Mouse (Mus musculus) c-Kit-positive CD71-positive TER-119-positive erythroid progenitor cells, embryonic 14.5 days (primary cell): ENCODE results near the gene Fos.

Experiments
- DNase-seq: peaks from one replicate; pipeline ENCODE4 v3.0.0-alpha.2; 2013; ENCODE audit warnings: low spot score

The Fos gene

DNA sequence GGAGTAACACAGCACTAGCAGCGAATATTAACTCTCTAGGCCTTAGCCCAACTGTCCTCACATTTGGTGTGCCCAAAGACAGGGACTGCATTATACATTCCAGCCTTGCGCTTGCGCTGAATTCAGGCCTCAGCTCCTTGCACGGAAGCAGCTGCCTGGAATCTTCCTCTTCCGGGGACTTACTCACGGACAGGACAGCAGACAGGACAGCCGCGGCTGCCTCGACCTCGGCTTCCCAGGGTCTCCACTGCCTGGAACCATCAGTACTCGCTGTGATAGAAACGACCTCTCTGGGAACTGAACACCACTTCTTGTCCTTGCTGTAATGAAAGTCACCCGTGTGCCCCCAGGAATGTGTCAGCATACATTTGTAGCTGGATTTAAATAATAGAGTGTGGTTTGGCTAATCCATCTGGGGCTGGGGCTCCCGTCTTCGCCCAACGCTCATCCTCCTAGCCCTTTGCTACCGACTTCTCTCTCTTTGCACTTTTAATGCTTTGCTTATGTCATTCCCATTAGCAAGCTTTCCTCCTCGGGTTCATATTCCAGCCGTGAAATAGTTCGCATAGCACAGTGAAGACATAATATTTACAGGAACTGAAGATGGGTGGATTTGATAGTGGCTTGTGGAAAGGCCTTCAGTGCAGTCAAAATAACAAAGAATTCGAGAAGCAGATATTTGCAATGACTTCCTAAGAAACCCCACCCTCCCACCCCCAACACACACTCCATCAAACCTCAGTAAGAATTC is 11.6 kb upstream of the Fos start:
- DNase-seq: no peak

DNA sequence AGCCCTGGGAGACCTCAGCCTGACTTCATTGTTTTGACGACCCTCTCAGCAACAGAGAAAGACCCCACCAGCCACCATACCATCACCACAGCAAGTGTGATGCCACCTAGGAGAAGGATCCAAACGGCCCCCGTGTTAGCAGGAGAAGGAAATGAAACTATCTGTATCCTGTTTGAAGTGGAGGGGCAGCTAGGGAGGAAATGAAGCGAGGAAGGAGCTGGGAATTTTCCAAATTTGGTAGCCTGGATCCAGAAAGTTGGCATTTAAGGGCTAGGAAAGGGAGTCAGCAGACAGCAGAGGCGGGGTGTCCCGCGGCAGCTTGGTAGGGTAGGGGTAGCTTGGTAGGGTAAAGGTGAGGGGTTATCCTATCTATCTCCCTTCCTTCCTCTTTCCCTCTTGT is 10.9 kb upstream of the Fos start:
- no peak for DNase-seq

DNA sequence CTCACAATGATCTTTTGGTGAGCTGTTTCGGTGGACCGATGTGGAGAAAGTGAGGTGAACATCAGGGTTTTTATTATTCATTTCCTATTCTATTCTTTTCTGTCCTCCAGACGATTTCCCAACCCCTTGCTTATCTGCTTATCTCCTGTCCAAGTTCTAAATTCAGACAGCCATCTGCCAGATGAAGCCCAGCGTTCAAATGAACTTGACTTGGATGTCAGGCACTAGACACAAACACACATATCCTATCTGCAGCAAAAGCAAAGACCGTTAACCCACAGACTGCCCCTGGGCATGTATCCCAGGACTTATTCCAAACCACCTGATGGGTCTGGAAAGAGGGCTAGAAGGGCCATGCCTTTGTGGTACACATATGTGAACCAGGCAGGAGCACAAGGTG is 9.3 kb upstream of the Fos start:
- no peak for DNase-seq

DNA sequence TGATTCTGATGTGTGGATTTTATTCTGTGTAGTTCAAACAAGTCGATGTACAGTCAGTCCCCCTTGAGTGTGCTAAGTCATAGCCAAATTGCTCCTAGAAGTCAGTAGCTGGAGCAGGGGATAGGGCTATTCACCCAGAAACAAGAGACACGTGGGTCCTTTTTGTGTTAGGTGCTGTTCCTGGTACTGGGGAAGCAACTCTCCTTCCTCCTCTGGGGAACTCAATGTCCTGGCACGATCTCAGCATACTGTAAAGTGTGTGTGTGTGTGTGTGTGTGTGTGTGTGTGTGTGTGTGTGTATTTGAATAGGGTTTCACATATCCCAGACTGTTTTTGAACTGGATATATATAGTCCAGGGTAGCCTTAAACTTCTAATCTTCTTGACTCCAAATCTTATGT is 8.8 kb upstream of the Fos start:
- DNase-seq: no peak

DNA sequence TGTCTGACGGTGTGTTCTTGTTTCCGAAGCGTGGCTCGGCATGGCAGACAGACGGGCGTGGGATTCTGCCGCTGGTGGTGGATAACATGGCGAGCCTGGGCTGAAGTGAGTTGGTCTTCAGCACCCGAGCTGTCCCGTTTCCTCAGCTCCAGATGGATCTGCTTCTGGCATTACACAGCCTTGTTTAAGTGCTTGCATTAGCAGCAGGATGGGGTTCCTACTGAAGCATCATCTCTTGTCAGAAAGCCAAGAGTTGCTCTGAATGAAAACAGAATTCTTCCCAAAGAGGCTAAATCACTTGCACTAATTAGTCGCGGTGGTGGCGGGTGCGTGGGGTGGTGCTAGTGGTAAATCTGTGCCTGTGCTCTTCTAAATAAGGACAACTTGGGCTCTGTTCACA is 5.8 kb upstream of the Fos start:
- DNase-seq: no peak

DNA sequence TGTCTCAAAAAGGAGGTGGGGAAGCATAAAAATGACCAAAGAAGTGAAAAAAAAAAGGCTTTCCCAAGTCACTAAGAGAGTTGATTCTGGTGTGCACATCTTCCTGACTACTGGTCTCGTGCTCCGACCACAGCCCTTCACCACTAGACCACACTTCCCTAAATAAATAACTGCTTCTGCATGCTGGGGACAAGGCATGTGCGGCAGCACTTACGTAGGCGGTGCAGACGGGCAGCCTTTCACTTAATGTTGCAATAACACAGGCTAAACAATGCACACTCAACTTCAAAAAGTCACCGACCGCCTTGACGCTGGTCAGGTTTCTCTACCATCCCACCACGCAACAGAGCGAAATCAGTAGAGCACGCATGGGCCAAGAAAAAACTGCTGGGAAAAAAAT is 5.0 kb upstream of the Fos start:
- DNase-seq: no peak

DNA sequence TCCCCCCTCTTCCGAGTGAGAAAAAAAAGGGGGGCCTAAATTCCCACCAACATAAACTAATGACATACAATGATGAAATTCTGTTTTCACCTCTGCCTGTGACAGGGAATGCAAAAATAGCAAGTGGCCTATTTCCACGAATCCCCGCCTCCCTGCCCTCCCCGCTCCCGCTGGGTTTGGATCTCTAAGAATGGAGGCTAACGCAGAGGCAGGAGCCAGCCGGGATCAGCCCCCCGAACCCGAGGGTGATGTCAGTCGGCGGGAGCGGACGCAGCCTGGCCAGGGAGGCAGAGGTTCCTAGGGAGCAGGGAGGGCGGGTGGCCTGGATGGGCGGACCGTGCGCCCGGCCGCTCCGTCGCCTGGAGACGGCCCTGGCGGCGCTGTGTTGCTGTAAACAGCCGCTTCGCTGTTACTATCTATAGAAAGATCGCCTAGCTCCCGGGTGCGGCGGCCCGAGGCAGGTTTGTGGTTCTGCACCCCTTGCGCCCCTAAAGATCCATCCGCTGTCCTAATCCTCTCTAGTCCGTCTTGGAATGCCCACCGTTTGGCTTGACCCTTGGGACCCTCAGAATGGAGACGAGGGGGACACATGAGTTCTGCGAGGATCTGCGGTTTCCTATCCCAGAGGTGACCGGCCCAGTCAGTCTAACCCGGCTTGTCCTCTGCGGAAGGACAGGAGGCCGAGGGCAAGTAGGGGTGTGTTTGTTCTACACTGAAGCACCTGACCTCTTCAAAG is 1.6 kb upstream of the Fos start:
- peak; percentile 44 for DNase-seq

DNA sequence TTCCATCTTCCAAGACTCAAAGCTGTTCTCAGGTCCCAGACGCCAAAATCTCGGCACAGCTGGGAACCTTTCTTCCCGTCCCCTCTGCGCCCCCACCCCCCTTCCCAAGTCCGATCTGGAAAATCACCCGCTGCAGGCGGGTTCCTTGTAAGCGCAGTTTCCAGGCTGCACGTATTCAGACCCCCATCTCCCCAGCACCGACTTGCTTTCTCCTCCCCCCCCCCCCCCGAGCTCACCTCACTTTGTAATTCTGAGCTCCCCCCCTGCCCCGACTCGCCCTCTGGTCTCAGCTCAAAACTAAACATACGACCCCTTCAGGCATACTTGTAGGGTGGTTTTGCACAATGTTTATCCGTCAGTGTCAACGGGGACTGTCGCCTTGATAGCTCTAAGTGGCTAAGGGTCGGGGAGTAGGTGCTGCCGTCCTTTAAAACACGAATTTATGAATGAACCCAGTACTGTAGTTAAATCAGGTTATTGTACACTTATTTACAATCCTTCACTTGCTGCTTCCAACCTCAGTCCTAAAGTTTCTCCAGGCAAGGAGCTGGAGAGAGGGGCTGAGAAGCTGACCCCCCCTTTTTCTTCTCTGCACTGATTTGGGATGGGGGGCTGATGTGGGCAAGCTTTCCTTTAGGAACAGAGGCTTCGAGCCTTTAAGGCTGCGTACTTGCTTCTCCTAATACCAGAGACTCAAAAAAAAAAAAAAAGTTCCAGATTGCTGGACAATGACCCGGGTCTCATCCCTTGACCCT is 857 bp upstream of the Fos start:
- no peak for DNase-seq

DNA sequence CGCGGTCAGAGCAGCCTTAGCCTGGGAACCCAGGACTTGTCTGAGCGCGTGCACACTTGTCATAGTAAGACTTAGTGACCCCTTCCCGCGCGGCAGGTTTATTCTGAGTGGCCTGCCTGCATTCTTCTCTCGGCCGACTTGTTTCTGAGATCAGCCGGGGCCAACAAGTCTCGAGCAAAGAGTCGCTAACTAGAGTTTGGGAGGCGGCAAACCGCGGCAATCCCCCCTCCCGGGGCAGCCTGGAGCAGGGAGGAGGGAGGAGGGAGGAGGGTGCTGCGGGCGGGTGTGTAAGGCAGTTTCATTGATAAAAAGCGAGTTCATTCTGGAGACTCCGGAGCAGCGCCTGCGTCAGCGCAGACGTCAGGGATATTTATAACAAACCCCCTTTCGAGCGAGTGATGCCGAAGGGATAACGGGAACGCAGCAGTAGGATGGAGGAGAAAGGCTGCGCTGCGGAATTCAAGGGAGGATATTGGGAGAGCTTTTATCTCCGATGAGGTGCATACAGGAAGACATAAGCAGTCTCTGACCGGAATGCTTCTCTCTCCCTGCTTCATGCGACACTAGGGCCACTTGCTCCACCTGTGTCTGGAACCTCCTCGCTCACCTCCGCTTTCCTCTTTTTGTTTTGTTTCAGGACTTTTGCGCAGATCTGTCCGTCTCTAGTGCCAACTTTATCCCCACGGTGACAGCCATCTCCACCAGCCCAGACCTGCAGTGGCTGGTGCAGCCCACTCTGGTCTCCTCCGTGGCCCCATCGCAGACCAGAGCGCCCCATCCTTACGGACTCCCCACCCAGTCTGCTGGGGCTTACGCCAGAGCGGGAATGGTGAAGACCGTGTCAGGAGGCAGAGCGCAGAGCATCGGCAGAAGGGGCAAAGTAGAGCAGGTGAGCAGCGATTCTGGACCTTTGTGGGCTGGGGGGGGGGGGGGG is 875 bp downstream of the Fos start:
- peak; percentile 64 for DNase-seq

DNA sequence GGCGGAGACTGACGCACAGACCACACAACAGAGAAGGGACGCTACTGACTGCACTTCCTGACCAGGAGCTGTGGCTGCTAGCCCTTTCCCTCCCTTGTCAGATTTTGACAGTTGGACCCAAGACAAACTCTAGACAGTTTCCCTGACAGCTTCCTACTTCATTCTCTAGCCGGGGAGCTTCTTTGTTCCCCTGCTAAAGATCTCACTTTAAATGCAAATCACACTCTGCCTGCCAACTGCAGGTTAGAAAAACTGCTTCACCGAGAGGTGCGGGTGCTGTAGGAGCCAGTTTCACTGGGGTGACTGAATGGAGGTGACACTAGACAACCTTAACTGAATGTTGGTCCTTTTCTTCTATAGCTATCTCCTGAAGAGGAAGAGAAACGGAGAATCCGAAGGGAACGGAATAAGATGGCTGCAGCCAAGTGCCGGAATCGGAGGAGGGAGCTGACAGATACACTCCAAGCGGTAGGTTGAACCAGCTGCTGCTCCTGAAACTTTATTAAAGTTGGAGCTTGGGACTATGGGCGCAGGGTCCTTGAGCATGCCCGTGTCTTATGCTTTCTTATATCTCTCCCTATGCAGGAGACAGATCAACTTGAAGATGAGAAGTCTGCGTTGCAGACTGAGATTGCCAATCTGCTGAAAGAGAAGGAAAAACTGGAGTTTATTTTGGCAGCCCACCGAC is 1.7 kb downstream of the Fos start:
- no peak for DNase-seq

DNA sequence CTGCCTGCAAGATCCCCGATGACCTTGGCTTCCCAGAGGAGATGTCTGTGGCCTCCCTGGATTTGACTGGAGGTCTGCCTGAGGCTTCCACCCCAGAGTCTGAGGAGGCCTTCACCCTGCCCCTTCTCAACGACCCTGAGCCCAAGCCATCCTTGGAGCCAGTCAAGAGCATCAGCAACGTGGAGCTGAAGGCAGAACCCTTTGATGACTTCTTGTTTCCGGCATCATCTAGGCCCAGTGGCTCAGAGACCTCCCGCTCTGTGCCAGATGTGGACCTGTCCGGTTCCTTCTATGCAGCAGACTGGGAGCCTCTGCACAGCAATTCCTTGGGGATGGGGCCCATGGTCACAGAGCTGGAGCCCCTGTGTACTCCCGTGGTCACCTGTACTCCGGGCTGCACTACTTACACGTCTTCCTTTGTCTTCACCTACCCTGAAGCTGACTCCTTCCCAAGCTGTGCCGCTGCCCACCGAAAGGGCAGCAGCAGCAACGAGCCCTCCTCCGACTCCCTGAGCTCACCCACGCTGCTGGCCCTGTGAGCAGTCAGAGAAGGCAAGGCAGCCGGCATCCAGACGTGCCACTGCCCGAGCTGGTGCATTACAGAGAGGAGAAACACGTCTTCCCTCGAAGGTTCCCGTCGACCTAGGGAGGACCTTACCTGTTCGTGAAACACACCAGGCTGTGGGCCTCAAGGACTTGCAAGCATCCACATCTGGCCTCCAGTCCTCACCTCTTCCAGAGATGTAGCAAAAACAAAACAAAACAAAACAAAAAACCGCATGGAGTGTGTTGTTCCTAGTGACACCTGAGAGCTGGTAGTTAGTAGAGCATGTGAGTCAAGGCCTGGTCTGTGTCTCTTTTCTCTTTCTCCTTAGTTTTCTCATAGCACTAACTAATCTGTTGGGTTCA is 2.5 kb downstream of the Fos start:
- DNase-seq: no peak

DNA sequence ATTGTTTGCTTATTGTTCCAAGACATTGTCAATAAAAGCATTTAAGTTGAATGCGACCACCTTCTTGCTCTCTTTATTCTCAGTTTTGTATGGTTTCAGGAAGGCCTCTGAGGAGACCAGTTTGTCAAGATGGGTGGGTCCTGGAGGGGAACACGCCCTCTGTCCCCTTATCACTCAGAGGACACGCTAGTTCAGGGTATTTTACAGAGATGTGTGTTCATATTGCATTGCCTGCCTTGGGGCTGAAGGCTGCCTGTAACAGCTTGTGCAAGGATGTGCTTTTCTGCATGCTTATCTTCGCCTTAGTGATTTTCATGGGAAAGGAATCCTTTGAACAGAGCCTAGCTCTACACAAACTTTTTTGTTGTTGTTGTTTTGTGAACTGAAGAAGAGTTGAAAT is 3.5 kb downstream of the Fos start:
- DNase-seq: peak; percentile 78

DNA sequence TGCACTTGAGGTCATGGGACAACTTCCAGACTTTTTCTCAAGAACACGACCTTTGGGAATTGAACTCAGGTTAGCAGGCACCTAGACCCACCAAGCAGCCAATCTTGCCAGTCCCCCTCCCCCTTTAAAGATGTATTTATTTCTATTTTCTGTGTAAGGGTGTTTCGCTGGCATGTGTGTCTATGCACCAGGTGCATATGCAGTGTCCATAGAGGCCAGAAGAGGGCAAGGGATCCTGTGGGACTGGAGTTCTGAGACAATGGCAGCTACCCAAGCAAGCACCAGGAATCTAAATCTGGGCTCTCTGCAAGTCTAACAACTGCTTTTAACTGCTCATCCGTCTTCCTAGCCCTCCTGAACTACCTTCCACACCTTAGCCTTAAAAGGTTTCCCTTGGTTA is 4.1 kb downstream of the Fos start:
- DNase-seq: no peak

DNA sequence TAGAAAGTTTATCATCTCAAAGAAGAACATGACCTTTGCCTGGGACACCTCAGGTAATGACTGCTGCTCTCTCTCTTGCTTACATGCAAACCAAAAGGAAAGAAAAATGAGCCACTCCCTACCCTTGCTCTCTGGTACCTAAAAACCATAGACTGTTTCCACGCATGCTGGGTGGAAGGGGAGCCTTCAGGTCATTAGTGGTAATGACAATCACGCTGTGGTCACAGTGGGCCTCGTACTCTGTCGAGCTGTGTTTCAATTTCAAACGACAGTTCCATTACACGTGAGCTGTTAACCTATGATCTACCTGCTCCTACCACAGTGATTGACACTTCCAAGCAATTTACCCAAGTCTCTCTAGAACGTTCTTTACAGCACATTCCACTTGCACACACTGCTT is 5.0 kb downstream of the Fos start:
- no peak for DNase-seq

DNA sequence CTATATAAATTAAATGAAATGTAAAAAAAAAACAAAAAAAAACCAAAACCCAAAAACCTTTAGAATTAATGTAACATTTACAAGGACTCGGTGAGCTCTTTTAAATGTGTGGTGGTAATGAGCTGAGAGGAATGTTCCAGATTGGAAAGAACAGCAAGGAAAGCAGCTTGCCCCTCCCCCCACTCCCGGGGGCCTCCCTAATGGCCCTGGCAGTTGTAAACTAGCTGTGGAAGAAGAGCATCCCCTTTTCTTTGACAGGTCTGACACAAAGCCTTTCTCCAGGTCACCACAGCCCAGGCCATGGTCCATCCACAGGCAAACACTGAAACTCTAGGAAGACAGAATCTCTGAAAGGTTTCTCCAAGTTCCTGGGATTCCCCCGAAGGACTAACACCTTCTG is 5.5 kb downstream of the Fos start:
- DNase-seq: no peak

DNA sequence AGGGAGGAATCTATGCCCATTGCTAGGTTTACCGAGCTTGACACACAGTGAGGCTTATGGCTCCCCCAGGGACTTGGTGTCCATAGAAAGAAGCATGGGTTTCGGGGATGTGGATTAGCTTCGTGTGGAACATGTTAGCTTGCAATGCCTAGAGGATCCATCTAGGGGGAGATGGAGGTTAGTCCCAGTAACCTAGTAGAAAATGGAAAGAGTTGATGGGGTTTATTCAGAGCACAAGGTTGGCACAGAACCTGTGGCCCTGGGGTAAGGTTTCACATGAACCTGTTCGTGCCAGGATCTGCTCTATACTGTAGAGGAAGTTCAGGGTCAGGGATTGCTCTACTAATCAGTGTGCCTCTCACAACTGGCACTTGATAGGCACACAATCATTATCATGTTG is 9.5 kb downstream of the Fos start:
- no peak for DNase-seq

DNA sequence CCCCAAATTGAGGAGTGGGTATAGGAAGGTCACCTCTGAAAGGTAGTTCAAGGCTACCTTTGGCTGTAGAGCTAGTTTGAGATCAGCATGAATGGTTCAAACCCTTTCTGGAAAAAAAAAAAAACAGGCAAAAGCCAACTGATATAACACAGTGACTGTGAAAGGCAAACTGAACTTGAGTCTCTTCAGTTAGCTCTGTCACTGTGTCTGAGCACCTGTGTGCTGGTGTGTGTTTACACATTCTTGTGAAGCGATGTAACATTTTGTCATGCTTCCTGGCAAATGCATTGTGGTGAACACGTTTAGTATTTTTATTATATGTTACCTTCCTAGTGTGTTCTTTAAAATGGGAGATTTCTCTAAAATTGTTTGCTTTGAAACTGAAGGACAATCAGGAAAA is 11.0 kb downstream of the Fos start:
- no peak for DNase-seq

DNA sequence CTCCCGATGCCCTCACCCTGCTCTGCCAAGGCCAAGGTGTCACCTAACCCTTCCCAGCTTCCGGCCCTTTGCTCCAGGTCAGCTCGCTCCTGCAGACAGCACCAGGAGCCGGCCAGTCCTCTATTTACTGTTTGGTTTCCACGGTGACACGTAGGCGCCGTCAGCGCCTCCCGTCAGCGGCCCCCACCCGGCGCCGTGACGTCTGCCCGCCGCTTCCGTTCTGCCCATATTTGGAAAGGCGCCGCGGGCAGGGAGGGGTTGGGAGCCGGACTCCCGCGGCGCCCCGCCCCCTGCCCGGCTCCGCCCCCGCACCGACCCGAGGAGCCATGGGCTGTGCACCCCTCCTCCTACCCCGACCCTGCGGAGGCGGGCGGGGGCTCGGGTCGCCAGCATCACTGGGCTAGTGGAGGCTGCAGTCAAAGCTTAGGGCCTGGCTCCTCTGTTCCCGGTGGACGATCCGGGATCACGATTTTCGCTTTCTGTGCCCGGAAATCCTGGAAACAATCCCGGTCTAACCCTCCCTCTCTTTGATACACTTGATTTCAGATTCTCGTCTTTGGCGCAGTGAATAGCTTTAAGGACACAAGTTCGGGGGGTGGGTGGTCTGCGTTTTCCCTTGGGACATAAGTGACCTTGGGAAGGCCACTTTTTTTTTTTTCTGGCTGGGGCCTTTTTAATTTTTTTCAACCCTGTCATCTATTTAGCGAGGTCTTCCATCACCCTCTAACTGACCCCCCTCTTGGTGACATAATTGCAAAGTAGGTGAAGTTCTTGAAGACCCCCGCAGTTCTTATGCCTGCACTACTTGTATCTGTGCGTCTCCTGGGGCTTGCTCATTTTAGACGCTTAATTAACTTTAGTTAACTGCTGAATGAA is 12.4 kb downstream of the Fos start:
- peak; percentile 90 for DNase-seq

DNA sequence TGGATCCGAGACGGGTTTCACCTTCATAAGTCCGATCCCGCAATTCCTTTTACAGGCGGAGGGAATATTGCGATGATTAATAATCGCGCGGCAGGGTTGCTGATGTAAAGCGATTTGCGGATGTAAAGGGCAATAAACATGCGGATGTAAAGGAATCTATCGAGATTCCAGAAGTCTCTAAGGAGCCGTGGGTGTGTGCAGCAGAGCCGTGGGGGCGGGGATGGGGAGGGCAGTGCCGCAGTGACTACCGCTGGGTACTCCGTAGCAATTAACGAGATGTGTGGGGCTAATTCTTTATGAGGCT is 13.0 kb downstream of the Fos start:
- no peak for DNase-seq
